Mouse (Mus musculus): ENCODE measurements at regions not wholly inside any gene's neighbourhood (a gene's known extent, or its start where the extent isn't known, plus 50 kb on each side); places are given as distances from the start of the nearest gene placed in this dataset.

DNA sequence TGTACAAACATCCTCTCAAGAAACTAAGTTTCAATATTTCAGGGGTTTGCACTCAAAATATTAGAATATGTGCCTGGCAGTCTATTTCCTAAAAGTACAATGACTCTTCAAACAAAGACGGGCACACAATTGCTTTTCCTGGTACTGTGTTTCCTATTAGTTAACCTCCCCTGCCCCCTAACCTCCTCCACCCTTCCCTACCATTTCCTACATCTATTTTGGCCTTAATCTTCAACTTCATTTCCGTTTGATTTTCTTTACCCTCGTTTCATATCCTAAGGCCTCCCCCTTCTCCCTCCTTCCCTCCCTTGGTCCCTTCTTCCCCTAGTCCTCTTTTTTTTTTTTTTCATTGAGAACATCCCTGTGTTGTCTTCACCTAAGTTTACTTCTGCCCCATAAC, 50.8 kb upstream of the Adgrl2 start:
- no peak overlapping the region for H3K27ac ChIP-seq (ENCODE audit: low read depth, low read length)
- WGBS, result 54% methylated on average over 3 of the region's 3 CpGs
- no peak overlapping the region for H3K9ac ChIP-seq (replicated peaks; ENCODE audit: low read depth, low read length)
- H3K4me2 ChIP-seq (ENCODE audit: low read depth, low read length), result no peak overlapping the region
- H3K4me1 ChIP-seq (ENCODE audit: control insufficient read depth, insufficient read depth, low read length), result 0 out of 2 replicates have a peak, but pooled peaks cover 3% of the 10 kb centered on the region
- no peak overlapping the region for H3K4me3 ChIP-seq (ENCODE audit: low read depth, low read length)
- no peaks in the 10 kb centered on the region for H3K27me3 ChIP-seq (ENCODE audit: control insufficient read depth, insufficient read depth, low read length)
- H3K9me3 ChIP-seq (ENCODE audit: control insufficient read depth, low read length), result no peaks in the 10 kb centered on the region
- H3K36me3 ChIP-seq (ENCODE audit: control insufficient read depth, insufficient read depth, low read length), result no peaks in the 10 kb centered on the region
- no peak for ATAC-seq (ENCODE audit: low read depth)
